Comparison of ENCODE assay signal across 15 mouse cellular contexts in the genomic region with DNA sequence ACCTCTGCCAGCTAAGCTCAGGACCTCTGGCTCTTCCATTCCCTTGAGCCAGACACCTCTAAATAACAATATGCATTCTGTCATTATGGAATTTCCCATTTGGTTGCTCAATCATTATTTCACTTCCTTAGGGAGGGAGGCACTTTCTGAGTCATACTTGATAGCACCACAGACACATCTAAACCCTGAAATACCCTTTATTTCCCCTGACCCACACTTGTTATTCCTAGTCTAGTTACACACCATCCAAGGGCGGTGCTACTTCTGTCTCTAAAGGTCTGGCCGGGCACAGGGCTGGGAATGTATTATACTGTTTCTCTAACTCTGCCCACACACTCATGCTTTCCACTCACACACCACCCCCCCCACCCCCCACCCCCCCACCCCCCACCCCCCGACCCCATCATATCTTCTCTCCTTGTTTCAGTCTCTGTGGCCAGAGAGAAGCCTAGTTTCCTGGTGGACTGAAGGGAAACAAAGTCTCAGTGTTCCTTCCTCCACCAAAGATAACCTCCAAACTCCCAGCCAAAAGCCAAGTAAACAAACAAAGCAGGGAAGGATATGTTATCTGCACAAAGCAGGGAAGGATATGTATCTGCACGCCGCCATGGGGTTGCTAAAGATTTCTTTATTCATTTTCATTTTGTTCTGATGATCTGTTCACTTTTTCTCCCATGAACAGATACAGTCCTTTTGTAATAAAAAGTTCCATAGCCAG. TPM values are rescaled to one million over a fixed set of nuclear protein-coding genes. Genes with fewer than 3 reads are reported as not detected.
DNase-seq lines count a peak whose midpoint lies in the region; ATAC-seq lines count a peak whose summit lies in the region.
"Had no signal": no experiment of that assay in that cellular context is flagged by ENCODE, and none has a peak within 500 bp of the region (broad histone marks: within the 10 kb centered on the region; RNA-seq: fewer than 3 reads in every experiment).

No protein-coding gene starts in this region.

- no peaks in the 10 kb centered on the region for H3K36me3 ChIP-seq in liver, embryonic 16.5 days (ENCODE audit: control insufficient read depth, insufficient read depth)
- no peaks in the 10 kb centered on the region for H3K36me3 ChIP-seq in macrophage (ENCODE audit: inconsistent target)
- H3K36me3 ChIP-seq: midbrain, embryonic 13.5 days; neural tube, embryonic 12.5 days had no signal

- no peak overlapping the region for H3K27ac ChIP-seq in liver, embryonic 16.5 days (ENCODE audit: low read length)
- H3K27ac ChIP-seq in brown adipose tissue, adult 24 weeks (replicated peaks; ENCODE audit: low read depth, low read length), result peak overlapping the region; percentile 50
- peak overlapping the region; percentile 74 for H3K27ac ChIP-seq in macrophage
- H3K27ac ChIP-seq: midbrain, embryonic 13.5 days; neural tube, embryonic 12.5 days had no signal

- H3K9me3 ChIP-seq in liver, embryonic 16.5 days (replicated peaks; ENCODE audit: control insufficient read depth, low read length), result no peaks in the 10 kb centered on the region
- H3K9me3 ChIP-seq: midbrain, embryonic 13.5 days; neural tube, embryonic 12.5 days had no signal

- H3K79me2 ChIP-seq in macrophage (ENCODE audit: inconsistent target), result no peaks in the 10 kb centered on the region

- H3K9ac ChIP-seq in liver, embryonic 16.5 days (ENCODE audit: low read depth, low read length), result no peak overlapping the region
- H3K9ac ChIP-seq: forebrain, postnatal 0 days; midbrain, embryonic 13.5 days; neural tube, embryonic 12.5 days had no signal

- WGBS in liver, embryonic 16.5 days (ENCODE audit: insufficient replicate concordance), result 47% methylated on average over 5 of the region's 5 CpGs
- 70% methylated on average over 4 of the region's 5 CpGs for WGBS in macrophage (ENCODE audit: missing documents)

- H3K4me1 ChIP-seq in liver, embryonic 16.5 days (ENCODE audit: control insufficient read depth, low read depth, low read length), result no peaks in the 10 kb centered on the region
- no peaks in the 10 kb centered on the region for H3K4me1 ChIP-seq in brown adipose tissue, adult 24 weeks (ENCODE audit: control insufficient read depth, insufficient read depth, insufficient read length, low read length)

- DNase-seq in liver, result no peak
- peak; percentile 51 for DNase-seq in Muller cell, postnatal 12 days (ENCODE audit: inconsistent ontology term)
- no peak for DNase-seq in embryo, embryonic 9.5 days (ENCODE audit: extremely low spot score)
- DNase-seq: adrenal gland, postnatal 25 days; cerebellum, adult 11-12 months; forebrain, postnatal 0 days; gastrocnemius, postnatal 36 days; kidney, postnatal 36 days had no signal

- ATAC-seq in liver, embryonic 16.5 days (ENCODE audit: low read depth), result peak; percentile 37; the same call in 1 of the 2 replicates
- ATAC-seq in megakaryocyte progenitor cell, adult 5-6 weeks (replicated peaks; ENCODE audit: poor library complexity), result no peak
- ATAC-seq: forebrain, postnatal 0 days; inflammation-experienced regulatory T-cells, adult 6 months; midbrain, embryonic 13.5 days had no signal

- no peak overlapping the region for H3K4me2 ChIP-seq in liver, embryonic 16.5 days (ENCODE audit: low read depth, low read length)
- H3K4me2 ChIP-seq: midbrain, embryonic 13.5 days; neural tube, embryonic 12.5 days had no signal

- H3K4me3 ChIP-seq in liver, embryonic 16.5 days (ENCODE audit: low read depth, low read length), result no peak overlapping the region
- H3K4me3 ChIP-seq in brown adipose tissue, adult 24 weeks (ENCODE audit: insufficient read depth, low read depth, low read length), result no peak overlapping the region
- H3K4me3 ChIP-seq in macrophage (ENCODE audit: inconsistent target), result no peak overlapping the region
- H3K4me3 ChIP-seq: midbrain, embryonic 13.5 days; neural tube, embryonic 12.5 days had no signal

- H3K27me3 ChIP-seq in liver, embryonic 16.5 days (ENCODE audit: control insufficient read depth, insufficient read depth, low read depth, low read length), result peaks cover 24% of the 10 kb centered on the region

RNA-seq across cellular contexts. Expression of a gene that starts 8.3 kb away (rescaled TPM):
- polyA plus RNA-seq in liver, embryonic 16.5 days (2015; fragmentation: Nextera tagmentation; extraction: Ambion mirVana), result 2.6 and 3.0 TPM in 2 replicates
- 5.0 TPM in 2 replicates for polyA plus RNA-seq in brown adipose tissue, adult 24 weeks (2012; ENCODE audit: insufficient read depth, insufficient read length, missing spikeins)
- total RNA-seq in macrophage (2018; cell fraction: chromatin; rRNA removed), result 100 to 1,000 TPM in 19 of 26 experiments, 10 to 100 TPM in 7; 38.5 to 511 (median 181) TPM
- 100 to 1,000 TPM in 21 of 26 experiments, 10 to 100 TPM in 5; 78.1 to 341 (median 209) TPM for total RNA-seq in macrophage (2018; cell fraction: cytosol; rRNA removed)
- total RNA-seq in macrophage (2018; cell fraction: nucleus; rRNA removed), result 100 to 1,000 TPM in 24 of 26 experiments, 10 to 100 TPM in 2; 63.6 to 577 (median 286) TPM
- 84.4 to 133 TPM (median 111 TPM) in 3 replicates for polyA plus RNA-seq in macrophage (2018)
- 0.29 and 0.67 TPM in 2 replicates for total RNA-seq in megakaryocyte progenitor cell, adult 5-6 weeks (2015)
- total RNA-seq in megakaryocyte progenitor cell, adult 5-6 weeks (2017), result 0.24 TPM in 1 of 2 replicates, not detected in the other

RNA-seq across cellular contexts. Expression of a gene that starts 8.8 kb away (rescaled TPM):
- polyA plus RNA-seq in liver, embryonic 16.5 days (2015; fragmentation: Nextera tagmentation; extraction: Ambion mirVana), result 0.42 and 0.87 TPM in 2 replicates
- polyA plus RNA-seq in brown adipose tissue, adult 24 weeks (2012; ENCODE audit: insufficient read depth, insufficient read length, missing spikeins), result 0.42 TPM in 1 of 2 replicates, not detected in the other
- total RNA-seq in macrophage (2018; cell fraction: chromatin; rRNA removed), result 10 to 100 TPM; 15.3 to 70.9 (median 30.3) TPM
- total RNA-seq in macrophage (2018; cell fraction: cytosol; rRNA removed), result 1 to 10 TPM; 2.5 to 9.7 (median 5.3) TPM
- 10 to 100 TPM in 25 of 26 experiments, 1 to 10 TPM in 1; 9.8 to 55.7 (median 28.5) TPM for total RNA-seq in macrophage (2018; cell fraction: nucleus; rRNA removed)
- 2.4 to 5.2 TPM (median 4.4 TPM) in 3 replicates for polyA plus RNA-seq in macrophage (2018)
- total RNA-seq in megakaryocyte progenitor cell, adult 5-6 weeks (2015), result not detected in 2 replicates
- total RNA-seq in megakaryocyte progenitor cell, adult 5-6 weeks (2017), result 0.25 TPM in 1 of 2 replicates, not detected in the other
- polyA plus RNA-seq: inflammation-experienced regulatory T-cells, adult 6 months had no signal

RNA-seq across cellular contexts. Expression of a gene that starts 16.3 kb away (rescaled TPM):
- polyA plus RNA-seq in liver, embryonic 16.5 days (2015; fragmentation: Nextera tagmentation; extraction: Ambion mirVana), result 12.8 and 13.7 TPM in 2 replicates
- polyA plus RNA-seq in brown adipose tissue, adult 24 weeks (2012; ENCODE audit: insufficient read depth, insufficient read length, missing spikeins), result 15.0 and 16.7 TPM in 2 replicates
- total RNA-seq in macrophage (2018; cell fraction: chromatin; rRNA removed), result 10 to 100 TPM in 20 of 26 experiments, 1 to 10 TPM in 6; 7.7 to 19.3 (median 12.0) TPM
- 10 to 100 TPM; 35.3 to 80.0 (median 55.9) TPM for total RNA-seq in macrophage (2018; cell fraction: cytosol; rRNA removed)
- total RNA-seq in macrophage (2018; cell fraction: nucleus; rRNA removed), result 10 to 100 TPM; 12.6 to 31.8 (median 18.8) TPM
- 29.8 to 44.9 TPM (median 39.4 TPM) in 3 replicates for polyA plus RNA-seq in macrophage (2018)
- total RNA-seq in megakaryocyte progenitor cell, adult 5-6 weeks (2015), result 36.7 and 37.1 TPM in 2 replicates
- 37.0 and 40.2 TPM in 2 replicates for total RNA-seq in megakaryocyte progenitor cell, adult 5-6 weeks (2017)

RNA-seq across cellular contexts. Expression of a gene that starts 35.6 kb away (rescaled TPM):
- polyA plus RNA-seq in liver, embryonic 16.5 days (2015; fragmentation: Nextera tagmentation; extraction: Ambion mirVana), result 15.0 and 15.8 TPM in 2 replicates
- polyA plus RNA-seq in brown adipose tissue, adult 24 weeks (2012; ENCODE audit: insufficient read depth, insufficient read length, missing spikeins), result 8.2 and 13.4 TPM in 2 replicates
- total RNA-seq in macrophage (2018; cell fraction: chromatin; rRNA removed), result 1,000 to 10,000 TPM in 11 of 26 experiments, 100 to 1,000 TPM in 15; 122 to 1,570 (median 865) TPM
- 100 to 1,000 TPM; 129 to 393 (median 270) TPM for total RNA-seq in macrophage (2018; cell fraction: cytosol; rRNA removed)
- 100 to 1,000 TPM; 145 to 858 (median 561) TPM for total RNA-seq in macrophage (2018; cell fraction: nucleus; rRNA removed)
- polyA plus RNA-seq in macrophage (2018), result 230 to 319 TPM (median 312 TPM) in 3 replicates
- total RNA-seq in megakaryocyte progenitor cell, adult 5-6 weeks (2015), result 43.9 and 47.7 TPM in 2 replicates
- total RNA-seq in megakaryocyte progenitor cell, adult 5-6 weeks (2017), result 31.4 and 48.0 TPM in 2 replicates

RNA-seq across cellular contexts. Expression of a gene that starts 37.0 kb away (rescaled TPM):
- polyA plus RNA-seq in liver, embryonic 16.5 days (2015; fragmentation: Nextera tagmentation; extraction: Ambion mirVana), result 0.65 and 2.3 TPM in 2 replicates
- not detected in 2 replicates for polyA plus RNA-seq in brown adipose tissue, adult 24 weeks (2012; ENCODE audit: insufficient read depth, insufficient read length, missing spikeins)
- 1 to 10 TPM in 6 of 26 experiments, under 1 TPM in 2, not detected in 18; 0.70 to 5.4 (median 1.9) TPM for total RNA-seq in macrophage (2018; cell fraction: chromatin; rRNA removed)
- 1 to 10 TPM in 15 of 26 experiments, under 1 TPM in 11; 0.29 to 3.8 (median 1.6) TPM for total RNA-seq in macrophage (2018; cell fraction: cytosol; rRNA removed)
- total RNA-seq in macrophage (2018; cell fraction: nucleus; rRNA removed), result 1 to 10 TPM in 19 of 26 experiments, under 1 TPM in 3, not detected in 4; 0.46 to 4.2 (median 1.5) TPM
- polyA plus RNA-seq in macrophage (2018), result 2.7 to 4.1 TPM in 2 of 3 replicates, not detected in the other
- total RNA-seq in megakaryocyte progenitor cell, adult 5-6 weeks (2015), result not detected in 2 replicates
- total RNA-seq in megakaryocyte progenitor cell, adult 5-6 weeks (2017), result not detected in 2 replicates
- total RNA-seq: adrenal gland, postnatal 25 days; gastrocnemius, postnatal 36 days had no signal
- polyA plus RNA-seq: neural tube, embryonic 12.5 days had no signal

Comparison
In these comparisons a context has a peak if more than half of its experiments do, and no peak if none do; other contexts are left out.
1. RNA of a gene that starts 8.3 kb away (polyA plus RNA-seq): 84.4 to 133 TPM in macrophage; 5.0 TPM in brown adipose tissue, adult 24 weeks and 2.6 to 3.0 TPM in liver, embryonic 16.5 days; every median in the first group is over 10 times any median in the second.